Mouse (Mus musculus): Measurements from ENCODE around the gene Obsl1.

GRCm38 (mm10) chr1:75438782-75439181 lies 67.5 kb downstream of the Obsl1 start:
- TF ChIP-seq CTCF (IDR thresholded peaks at IDR 0.05; ENCODE audit: low read depth) (no peak), EP300 (IDR thresholded peaks at IDR 0.05; ENCODE audit: low read depth) (no peak)

Data from liver, embryonic 14.5 days (tissue).